11 mouse cellular contexts compared by ENCODE assay signal in the genomic region with DNA sequence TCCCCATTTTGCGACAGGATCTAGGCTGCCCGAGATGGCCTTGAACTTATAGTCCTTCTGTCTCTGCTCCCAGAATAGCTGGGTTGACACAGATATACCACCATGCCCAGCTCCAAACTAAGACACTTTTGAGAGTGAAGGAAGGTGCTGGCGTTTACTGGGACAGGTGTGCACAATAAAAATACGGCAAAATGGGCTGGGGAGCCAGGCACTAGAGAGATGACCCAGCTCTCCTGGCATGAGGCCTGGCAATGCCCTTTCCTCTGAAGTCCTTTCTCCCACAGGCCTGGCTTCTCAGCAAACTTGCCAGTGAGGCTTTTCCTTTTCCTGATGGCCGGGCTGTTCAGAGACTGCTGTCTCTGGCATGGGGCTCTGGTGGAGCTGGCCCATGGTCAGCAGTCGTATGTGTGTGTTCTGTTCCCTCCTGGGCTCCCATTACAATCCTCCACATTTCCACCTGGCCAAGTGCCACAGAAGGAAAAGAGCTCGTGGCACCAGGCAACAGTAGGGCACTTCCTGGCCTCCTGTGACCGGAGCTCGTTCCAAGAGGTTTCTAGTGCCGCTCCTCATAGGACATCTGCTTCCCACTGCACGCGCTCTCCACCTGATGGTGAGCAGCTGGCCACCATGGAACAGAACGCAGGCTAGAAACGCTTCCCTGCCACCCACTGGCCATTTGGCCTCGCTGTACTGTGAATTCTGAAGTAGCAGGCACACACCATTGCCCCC. TPM values are rescaled to one million over a fixed set of nuclear protein-coding genes. Genes with fewer than 3 reads are reported as not detected.
DNase-seq lines count a peak whose midpoint lies in the region; ATAC-seq lines count a peak whose summit lies in the region.
"Had no signal": no experiment of that assay in that cellular context is flagged by ENCODE, and none has a peak within 500 bp of the region (broad histone marks: within the 10 kb centered on the region; RNA-seq: fewer than 3 reads in every experiment).

No protein-coding gene starts in this region.

- no peaks in the 10 kb centered on the region for H3K27me3 ChIP-seq in forebrain, embryonic 10.5 days (ENCODE audit: poor library complexity, severe bottlenecking)
- H3K27me3 ChIP-seq in forebrain, embryonic 13.5 days, result 0 out of 2 replicates have a peak, but pooled peaks cover 4% of the 10 kb centered on the region
- no peaks in the 10 kb centered on the region for H3K27me3 ChIP-seq in neural tube, embryonic 11.5 days (ENCODE audit: control insufficient read depth, insufficient read depth, low read length)
- H3K27me3 ChIP-seq in hindbrain, embryonic 14.5 days (ENCODE audit: control insufficient read depth, insufficient read depth, low read length), result no peaks in the 10 kb centered on the region
- H3K27me3 ChIP-seq in stomach, embryonic 16.5 days (ENCODE audit: control insufficient read depth, insufficient read depth, low read length), result no peaks in the 10 kb centered on the region

- WGBS in forebrain, embryonic 10.5 days, result 87% methylated on average over 15 of the region's 15 CpGs
- 74% methylated on average over 15 of the region's 15 CpGs for WGBS in forebrain, embryonic 13.5 days
- 70% methylated on average over 15 of the region's 15 CpGs for WGBS in neural tube, embryonic 11.5 days
- WGBS in hindbrain, embryonic 14.5 days, result 58% methylated on average over 15 of the region's 15 CpGs
- WGBS in stomach, embryonic 16.5 days, result 64% methylated on average over 15 of the region's 15 CpGs

- H3K9me3 ChIP-seq in forebrain, embryonic 10.5 days, result no peaks in the 10 kb centered on the region
- no peaks in the 10 kb centered on the region for H3K9me3 ChIP-seq in forebrain, embryonic 13.5 days (replicated peaks)
- no peaks in the 10 kb centered on the region for H3K9me3 ChIP-seq in neural tube, embryonic 11.5 days (ENCODE audit: control insufficient read depth, low read length)
- H3K9me3 ChIP-seq in hindbrain, embryonic 14.5 days (ENCODE audit: control insufficient read depth, low read length), result no peaks in the 10 kb centered on the region
- no peaks in the 10 kb centered on the region for H3K9me3 ChIP-seq in stomach, embryonic 16.5 days (replicated peaks; ENCODE audit: control insufficient read depth, low read length)

- peaks cover 9% of the 10 kb centered on the region for H3K36me3 ChIP-seq in forebrain, embryonic 10.5 days (replicated peaks)
- peaks cover 3% of the 10 kb centered on the region for H3K36me3 ChIP-seq in forebrain, embryonic 13.5 days (ENCODE audit: poor library complexity, severe bottlenecking)
- no peaks in the 10 kb centered on the region for H3K36me3 ChIP-seq in neural tube, embryonic 11.5 days (ENCODE audit: control insufficient read depth, insufficient read depth, low read length)
- 0 out of 2 replicates have a peak, but pooled peaks cover 4% of the 10 kb centered on the region for H3K36me3 ChIP-seq in hindbrain, embryonic 14.5 days (replicated peaks; ENCODE audit: control insufficient read depth, insufficient read depth)
- no peaks in the 10 kb centered on the region for H3K36me3 ChIP-seq in stomach, embryonic 16.5 days (ENCODE audit: control insufficient read depth, insufficient read depth, low read length)

- H3K27ac ChIP-seq in forebrain, embryonic 10.5 days, result 0 out of 2 replicates have a peak overlapping the region, but pooled peaks have one; percentile 35
- no peak overlapping the region for H3K27ac ChIP-seq in forebrain, embryonic 13.5 days
- no peak overlapping the region for H3K27ac ChIP-seq in neural tube, embryonic 11.5 days (ENCODE audit: low read depth, low read length)
- H3K27ac ChIP-seq in hindbrain, embryonic 14.5 days, result peak overlapping the region; percentile 29; the same call in 1 of the 2 replicates
- no peak overlapping the region for H3K27ac ChIP-seq in stomach, embryonic 16.5 days (ENCODE audit: low read length)

- H3K4me3 ChIP-seq in forebrain, embryonic 10.5 days, result no peak overlapping the region
- no peak overlapping the region for H3K4me3 ChIP-seq in forebrain, embryonic 13.5 days
- no peak overlapping the region for H3K4me3 ChIP-seq in neural tube, embryonic 11.5 days (ENCODE audit: low read depth, low read length)
- no peak overlapping the region for H3K4me3 ChIP-seq in hindbrain, embryonic 14.5 days (replicated peaks; ENCODE audit: low read length)
- H3K4me3 ChIP-seq in stomach, embryonic 16.5 days (replicated peaks; ENCODE audit: low read length), result no peak overlapping the region
- H3K4me3 ChIP-seq: erythroblast, embryonic 14.5 days had no signal

- H3K4me2 ChIP-seq in forebrain, embryonic 13.5 days, result no peak overlapping the region
- H3K4me2 ChIP-seq in neural tube, embryonic 11.5 days (ENCODE audit: low read depth), result no peak overlapping the region
- no peak overlapping the region for H3K4me2 ChIP-seq in hindbrain, embryonic 14.5 days (replicated peaks)
- H3K4me2 ChIP-seq in stomach, embryonic 16.5 days (ENCODE audit: low read depth, low read length), result no peak overlapping the region

- no peak for ATAC-seq in forebrain, embryonic 13.5 days
- no peak for ATAC-seq in neural tube, embryonic 11.5 days (ENCODE audit: insufficient read depth, low FRiP score, low TSS enrichment)
- no peak for ATAC-seq in hindbrain, embryonic 14.5 days (ENCODE audit: low FRiP score)
- no peak for ATAC-seq in stomach, embryonic 16.5 days (ENCODE audit: insufficient read depth, low FRiP score)
- ATAC-seq: activated CD4-positive, CD25-positive, alpha-beta regulatory T cell, adult 4 months had no signal

- H3K4me1 ChIP-seq in forebrain, embryonic 10.5 days, result peaks cover 51% of the 10 kb centered on the region
- peaks cover 42% of the 10 kb centered on the region for H3K4me1 ChIP-seq in forebrain, embryonic 13.5 days
- H3K4me1 ChIP-seq in neural tube, embryonic 11.5 days (ENCODE audit: control insufficient read depth, insufficient read depth, low read length), result peaks cover 23% of the 10 kb centered on the region
- H3K4me1 ChIP-seq in hindbrain, embryonic 14.5 days (replicated peaks; ENCODE audit: control insufficient read depth, insufficient read depth, low read length), result peaks cover 38% of the 10 kb centered on the region
- H3K4me1 ChIP-seq in stomach, embryonic 16.5 days (ENCODE audit: control insufficient read depth, insufficient read depth, low read length), result 0 out of 2 replicates have a peak, but pooled peaks cover 2% of the 10 kb centered on the region

- DNase-seq in forebrain, embryonic 10.5 days (ENCODE audit: extremely low spot score, low spot score), result no peak
- DNase-seq in neural tube, embryonic 11.5 days (ENCODE audit: low spot score), result no peak
- no peak for DNase-seq in neural tube, embryonic 10.5 days (ENCODE audit: extremely low spot score, low spot score)
- DNase-seq in hindbrain, embryonic 14.5 days (ENCODE audit: low spot score), result no peak
- DNase-seq in frontal cortex, postnatal 10 days (ENCODE audit: low spot score in 2 of 2), result no peak
- DNase-seq in spleen, postnatal 14 days (ENCODE audit: low spot score in 2 of 2), result no peak
- DNase-seq: retina, postnatal 1 day had no signal

- no peak overlapping the region for H3K9ac ChIP-seq in forebrain, embryonic 13.5 days
- peak overlapping the region; percentile 12; the same call in 1 of the 2 replicates for H3K9ac ChIP-seq in neural tube, embryonic 11.5 days (ENCODE audit: low read length)
- H3K9ac ChIP-seq in hindbrain, embryonic 14.5 days, result no peak overlapping the region
- H3K9ac ChIP-seq in stomach, embryonic 16.5 days (ENCODE audit: low read length), result 0 out of 2 replicates have a peak overlapping the region, but pooled peaks have one; percentile 10

RNA-seq across cellular contexts. Expression of a gene that starts 14.5 kb away (rescaled TPM):
- 25.7 and 27.5 TPM in 2 replicates for polyA plus RNA-seq in forebrain, embryonic 10.5 days (2016; fragmentation: Nextera tagmentation; extraction: Ambion mirVana)
- 36.2 and 43.0 TPM in 2 replicates for polyA plus RNA-seq in forebrain, embryonic 13.5 days (2015; fragmentation: Nextera tagmentation; extraction: Ambion mirVana)
- polyA plus RNA-seq in neural tube, embryonic 11.5 days (2014; fragmentation: Nextera tagmentation; extraction: Ambion mirVana), result 19.9 and 20.9 TPM in 2 replicates
- 37.9 and 42.5 TPM in 2 replicates for polyA plus RNA-seq in hindbrain, embryonic 14.5 days (2014; fragmentation: Nextera tagmentation; extraction: Ambion mirVana)
- 14.6 and 14.9 TPM in 2 replicates for polyA plus RNA-seq in stomach, embryonic 16.5 days (2015; fragmentation: Nextera tagmentation; extraction: Ambion mirVana)

RNA-seq across cellular contexts. Expression of a gene that starts 26.0 kb away (rescaled TPM):
- polyA plus RNA-seq in forebrain, embryonic 10.5 days (2016; fragmentation: Nextera tagmentation; extraction: Ambion mirVana), result 188 and 202 TPM in 2 replicates
- polyA plus RNA-seq in forebrain, embryonic 13.5 days (2015; fragmentation: Nextera tagmentation; extraction: Ambion mirVana), result 156 and 175 TPM in 2 replicates
- polyA plus RNA-seq in neural tube, embryonic 11.5 days (2014; fragmentation: Nextera tagmentation; extraction: Ambion mirVana), result 133 and 135 TPM in 2 replicates
- 52.5 and 57.7 TPM in 2 replicates for polyA plus RNA-seq in hindbrain, embryonic 14.5 days (2014; fragmentation: Nextera tagmentation; extraction: Ambion mirVana)
- 67.5 and 75.1 TPM in 2 replicates for polyA plus RNA-seq in stomach, embryonic 16.5 days (2015; fragmentation: Nextera tagmentation; extraction: Ambion mirVana)

Comparison
In these comparisons a context has a peak if more than half of its experiments do, and no peak if none do; other contexts are left out.
1. H3K27ac ChIP-seq: peak in forebrain, embryonic 10.5 days (single experiment) and hindbrain, embryonic 14.5 days (single experiment); none in forebrain, embryonic 13.5 days (single experiment), neural tube, embryonic 11.5 days (single experiment) and stomach, embryonic 16.5 days (single experiment).
2. H3K9ac ChIP-seq: peak in neural tube, embryonic 11.5 days (single experiment) and stomach, embryonic 16.5 days (single experiment); none in forebrain, embryonic 13.5 days (single experiment) and hindbrain, embryonic 14.5 days (single experiment).